Mouse (Mus musculus): ENCODE measurements at regions not wholly inside any gene's neighbourhood (a gene's known extent, or its start where the extent isn't known, plus 50 kb on each side); places are given as distances from the start of the nearest gene placed in this dataset.

- ATAC-seq (ENCODE audit: insufficient number of reproducible peaks, low FRiP score, low TSS enrichment) = no peak
Observed at GRCm38 (mm10) chr13:44607316-44608285, 121.7 kb upstream of the Jarid2 start.

DNA sequence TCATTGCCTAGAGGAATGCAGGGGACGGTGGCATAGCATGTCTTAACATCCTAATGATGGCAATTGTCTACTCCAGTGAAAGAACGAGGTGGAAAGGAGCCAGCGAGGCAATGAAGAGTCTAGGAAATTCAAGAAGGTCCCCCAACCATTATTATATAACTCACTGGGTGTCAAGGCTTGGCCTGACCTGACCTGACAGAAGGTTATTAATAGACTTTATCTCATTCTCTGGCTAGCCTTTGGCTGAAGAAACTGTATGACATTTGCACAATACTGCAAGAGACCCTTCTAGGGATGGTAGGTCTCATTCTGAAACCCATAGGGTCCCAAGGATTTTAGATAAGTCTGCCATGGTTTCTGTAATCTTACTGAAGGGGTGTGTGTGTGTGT, 121.0 kb upstream of the Jarid2 start:
- ATAC-seq (ENCODE audit: insufficient number of reproducible peaks, low FRiP score, low TSS enrichment) = no peak

GRCm38 (mm10) chr13:44608681-44609335, 120.5 kb upstream of the Jarid2 start:
- no peak for ATAC-seq (ENCODE audit: insufficient number of reproducible peaks, low FRiP score, low TSS enrichment)

DNA sequence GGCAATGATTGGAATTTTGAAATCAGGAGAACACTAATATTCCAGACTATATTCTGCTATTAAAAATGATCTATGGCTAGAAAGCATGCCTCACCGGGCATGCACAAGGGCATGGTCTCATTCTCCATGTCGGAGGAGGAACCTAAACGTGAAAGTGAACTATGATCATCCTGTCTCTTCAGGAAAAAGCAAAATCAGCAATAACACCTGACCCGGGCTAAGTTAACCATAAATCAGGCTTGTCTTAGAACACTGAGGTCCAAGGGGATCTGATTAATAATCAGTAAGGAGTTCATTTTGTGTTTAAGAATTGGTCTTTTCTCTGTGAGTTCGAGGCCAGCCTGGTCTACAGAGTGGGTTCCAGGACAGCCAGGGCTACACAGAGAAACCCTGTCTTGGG, 119.7 kb upstream of the Jarid2 start:
- ATAC-seq (ENCODE audit: insufficient number of reproducible peaks, low FRiP score, low TSS enrichment) = no peak

GRCm38 (mm10) chr13:44615696-44616095, 113.6 kb upstream of the Jarid2 start:
- ATAC-seq (ENCODE audit: insufficient number of reproducible peaks, low FRiP score, low TSS enrichment) = no peak

DNA sequence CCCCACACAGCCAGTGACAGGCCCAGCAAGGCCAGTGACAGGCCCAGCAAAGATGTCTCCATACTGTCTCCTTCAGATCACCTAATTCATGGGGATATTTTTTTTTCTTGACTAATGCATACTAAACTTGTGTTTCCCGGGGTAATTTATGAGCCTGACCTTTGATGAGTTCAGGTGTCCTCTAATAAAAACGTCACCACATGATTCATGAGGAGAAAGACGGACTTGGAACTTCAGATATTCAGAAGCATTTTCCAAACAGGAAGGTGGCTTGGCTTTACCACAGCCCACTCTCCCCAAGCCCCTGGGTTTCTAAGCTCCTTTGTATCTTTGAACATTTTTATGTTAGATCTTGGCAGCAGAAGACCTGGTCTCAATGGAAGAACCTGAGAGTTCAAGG, 110.9 kb upstream of the Jarid2 start:
- no peak for ATAC-seq (ENCODE audit: insufficient number of reproducible peaks, low FRiP score, low TSS enrichment)

DNA sequence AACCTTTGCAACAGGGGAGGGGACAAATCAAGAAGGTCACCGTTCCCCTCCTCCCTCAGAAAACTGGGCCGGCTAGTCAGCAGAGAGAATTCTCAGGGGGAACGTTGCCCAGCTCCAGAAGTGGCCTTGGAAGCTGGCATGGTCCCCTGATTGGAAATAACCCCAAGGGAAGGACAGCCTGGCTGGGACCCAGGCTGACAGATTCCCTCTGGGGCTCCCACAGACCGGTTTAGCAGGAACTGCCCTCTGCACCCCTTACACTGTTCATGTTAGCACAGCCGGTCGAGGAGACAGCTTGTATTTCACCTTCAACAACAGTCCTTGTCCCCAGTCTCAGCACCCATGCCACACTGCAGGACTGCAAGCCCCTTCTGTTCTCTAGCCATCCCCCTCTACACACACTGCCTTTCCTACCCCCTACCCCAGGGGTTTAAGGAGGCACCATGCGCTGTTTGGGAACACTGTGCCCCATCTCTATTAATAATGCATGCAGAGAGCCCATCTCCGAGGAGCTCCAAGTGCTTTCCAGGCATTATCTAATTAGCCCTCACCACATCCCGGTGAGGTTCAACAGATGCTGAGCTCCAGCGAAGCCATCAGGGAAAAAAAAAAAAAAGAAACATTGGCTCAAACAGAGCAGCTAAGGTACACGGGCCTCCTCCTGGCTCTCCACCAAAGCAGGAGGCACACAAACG, 106.5 kb upstream of the Jarid2 start:
- peak; percentile 45 for ATAC-seq (ENCODE audit: insufficient number of reproducible peaks, low FRiP score, low TSS enrichment)

DNA sequence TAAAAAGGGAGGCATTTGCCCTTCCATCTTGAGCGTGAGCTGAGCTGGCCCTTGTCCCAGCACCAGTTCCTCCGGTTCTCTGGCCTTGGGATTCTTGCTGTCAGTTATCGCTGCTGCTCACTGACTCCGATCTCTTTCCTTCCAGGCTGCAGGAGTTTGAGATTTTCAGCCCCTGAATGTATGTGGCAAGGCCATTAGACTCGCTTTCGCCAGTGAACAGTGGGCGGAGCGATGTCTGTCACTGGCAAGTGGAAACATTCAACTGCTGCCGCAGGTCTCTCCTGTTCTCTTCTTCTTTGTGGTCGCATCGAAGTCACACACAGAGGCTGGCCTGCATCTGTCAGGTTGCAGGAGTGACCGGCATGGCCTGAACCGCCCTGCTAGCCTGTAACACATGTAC, 104.6 kb upstream of the Jarid2 start:
- ATAC-seq (ENCODE audit: insufficient number of reproducible peaks, low FRiP score, low TSS enrichment) = no peak

- no peak for ATAC-seq (ENCODE audit: insufficient number of reproducible peaks, low FRiP score, low TSS enrichment)
Observed at GRCm38 (mm10) chr13:44625792-44626191, 103.5 kb upstream of the Jarid2 start.

DNA sequence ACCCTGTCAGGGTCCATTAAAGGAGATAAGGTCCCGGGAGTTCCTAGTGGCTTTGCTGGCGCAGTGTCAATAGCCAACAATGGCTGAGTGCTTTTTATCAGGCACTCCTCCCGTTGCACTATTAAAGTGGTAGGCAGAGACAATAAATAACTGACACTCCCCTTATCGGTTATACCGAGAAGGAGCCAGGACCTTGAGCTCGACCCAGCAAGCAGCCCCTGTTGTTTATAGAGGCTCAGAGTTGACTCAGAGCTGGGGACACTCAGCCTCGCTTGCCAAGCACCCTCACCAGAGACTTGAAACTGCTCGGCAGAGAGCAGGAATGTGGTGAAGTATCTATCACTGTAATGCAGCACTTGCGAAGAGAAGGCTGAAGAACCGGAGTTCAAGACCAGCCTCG, 102.5 kb upstream of the Jarid2 start:
- no peak for ATAC-seq (ENCODE audit: insufficient number of reproducible peaks, low FRiP score, low TSS enrichment)

- no peak for ATAC-seq (ENCODE audit: insufficient number of reproducible peaks, low FRiP score, low TSS enrichment)
Observed at GRCm38 (mm10) chr13:44630061-44630460, 99.2 kb upstream of the Jarid2 start.

DNA sequence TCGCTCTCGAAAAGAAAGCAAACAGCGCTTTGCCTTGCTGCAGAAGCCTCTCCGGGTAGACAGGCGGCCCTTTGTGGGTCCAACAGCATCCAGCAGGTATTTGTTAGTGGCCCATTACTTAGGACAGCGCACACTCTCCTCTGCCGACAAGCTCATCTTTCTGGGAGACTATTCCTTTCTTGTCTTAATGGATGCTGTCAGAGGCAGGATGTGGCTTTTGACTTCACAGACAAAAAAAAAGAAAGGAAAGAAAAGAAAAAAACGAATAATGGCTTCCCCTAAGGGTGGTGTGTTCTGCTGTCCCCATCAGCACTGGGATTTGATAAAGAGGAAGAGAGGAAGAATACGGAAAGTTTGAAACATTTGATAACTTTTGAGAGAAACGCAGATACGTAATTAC, 94.7 kb upstream of the Jarid2 start:
- ATAC-seq (ENCODE audit: insufficient number of reproducible peaks, low FRiP score, low TSS enrichment) = no peak

GRCm38 (mm10) chr13:44635221-44636007, 93.9 kb upstream of the Jarid2 start:
- ATAC-seq (ENCODE audit: insufficient number of reproducible peaks, low FRiP score, low TSS enrichment) = no peak

DNA sequence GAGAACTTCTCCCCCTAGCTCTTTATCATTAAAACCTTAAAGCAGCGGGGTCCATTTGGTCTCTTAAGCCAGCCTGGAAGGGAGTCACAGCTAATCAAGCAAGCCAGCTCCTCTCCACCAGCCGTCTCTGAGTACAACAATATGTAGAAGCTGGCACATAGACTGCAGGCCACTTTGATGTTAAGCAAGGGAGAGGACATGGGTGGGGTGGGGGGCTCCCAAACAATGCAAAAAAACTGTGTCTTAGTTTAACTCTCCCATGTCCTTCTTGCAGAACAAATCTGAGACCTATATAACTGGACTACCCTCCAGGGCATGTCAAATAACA, 93.3 kb upstream of the Jarid2 start:
- ATAC-seq (ENCODE audit: insufficient number of reproducible peaks, low FRiP score, low TSS enrichment) = no peak

GRCm38 (mm10) chr13:44642361-44642760, 86.9 kb upstream of the Jarid2 start:
- ATAC-seq (ENCODE audit: insufficient number of reproducible peaks, low FRiP score, low TSS enrichment) = no peak

- no peak for ATAC-seq (ENCODE audit: insufficient number of reproducible peaks, low FRiP score, low TSS enrichment)
Observed at GRCm38 (mm10) chr13:44650052-44650451, 79.2 kb upstream of the Jarid2 start.

GRCm38 (mm10) chr13:44651259-44652238, 77.7 kb upstream of the Jarid2 start:
- ATAC-seq (ENCODE audit: insufficient number of reproducible peaks, low FRiP score, low TSS enrichment) = no peak

GRCm38 (mm10) chr13:44657905-44658414, 71.3 kb upstream of the Jarid2 start:
- ATAC-seq (ENCODE audit: insufficient number of reproducible peaks, low FRiP score, low TSS enrichment) = peak; percentile 91

- ATAC-seq (ENCODE audit: insufficient number of reproducible peaks, low FRiP score, low TSS enrichment) = no peak
Observed at GRCm38 (mm10) chr13:44659861-44660260, 69.4 kb upstream of the Jarid2 start.
